Mouse (Mus musculus) c-Kit-positive CD71-positive TER-119-negative erythroid progenitor cells, embryonic 14.5 days (primary cell): ENCODE measurements around the gene Ablim1.

Experiments
- DNase-seq: peaks from one replicate; pipeline ENCODE4 v3.0.0-alpha.2; 2013; ENCODE audit warnings: low read depth

Ablim1 gene

DNA sequence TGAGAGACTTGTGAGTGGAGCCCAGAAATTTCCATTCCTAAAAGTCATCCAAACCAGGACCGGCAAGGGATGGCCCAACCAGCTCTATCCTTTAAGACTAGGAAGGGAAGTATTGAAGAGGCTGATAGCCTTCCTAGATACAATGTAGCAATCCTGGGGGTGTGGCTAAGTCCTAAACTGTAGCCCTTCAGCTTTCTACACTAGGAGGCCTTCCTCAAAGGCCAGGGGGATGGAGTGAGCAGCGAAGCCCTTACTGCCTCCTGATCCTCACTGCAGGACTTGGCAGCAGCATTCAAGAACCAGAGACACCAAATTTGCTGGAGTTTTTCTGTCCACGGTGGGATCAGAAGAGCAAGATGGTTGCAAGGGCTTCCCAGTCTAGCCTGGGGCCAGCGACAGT lies 97.6 kb downstream of the Ablim1 start:
- DNase-seq = no peak

DNA sequence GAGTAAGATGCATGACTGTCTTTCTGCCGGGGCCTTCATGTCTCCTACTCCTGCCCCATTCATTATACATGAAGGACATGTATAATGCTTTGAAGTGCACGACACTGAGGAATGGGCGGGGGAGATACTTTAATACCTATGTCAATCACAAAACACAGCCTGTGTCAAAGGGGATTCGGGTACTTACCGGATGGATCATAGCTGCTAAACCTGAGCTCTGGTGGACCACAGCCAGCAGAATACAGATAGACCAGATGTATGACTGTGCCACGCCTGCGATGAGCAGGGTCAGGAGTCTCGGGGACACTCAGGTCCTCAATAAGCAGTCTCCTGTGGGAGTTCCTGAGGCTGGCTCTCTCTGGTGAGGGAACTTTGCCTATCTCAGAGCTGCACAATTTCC lies 99.2 kb downstream of the Ablim1 start:
- DNase-seq = no peak

DNA sequence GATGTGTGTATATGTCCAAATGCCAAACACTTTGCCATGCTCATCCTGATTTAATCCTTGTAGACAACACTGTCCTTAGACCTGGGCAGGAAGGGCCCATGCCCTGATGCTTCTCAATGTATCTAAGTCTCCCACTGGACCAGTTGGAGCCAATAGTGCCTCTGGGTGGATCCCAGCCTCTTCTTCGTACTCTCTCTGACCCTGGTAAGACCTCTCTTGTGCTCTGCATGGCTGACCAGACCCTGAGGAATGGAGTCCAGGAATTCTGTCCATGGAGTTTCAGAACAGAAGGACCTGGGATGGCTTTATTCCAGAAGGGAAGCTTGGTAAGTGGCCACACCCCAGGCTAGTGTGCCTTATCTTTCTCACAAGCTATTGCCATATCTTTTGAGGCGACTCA lies 102.3 kb downstream of the Ablim1 start:
- DNase-seq = no peak

DNA sequence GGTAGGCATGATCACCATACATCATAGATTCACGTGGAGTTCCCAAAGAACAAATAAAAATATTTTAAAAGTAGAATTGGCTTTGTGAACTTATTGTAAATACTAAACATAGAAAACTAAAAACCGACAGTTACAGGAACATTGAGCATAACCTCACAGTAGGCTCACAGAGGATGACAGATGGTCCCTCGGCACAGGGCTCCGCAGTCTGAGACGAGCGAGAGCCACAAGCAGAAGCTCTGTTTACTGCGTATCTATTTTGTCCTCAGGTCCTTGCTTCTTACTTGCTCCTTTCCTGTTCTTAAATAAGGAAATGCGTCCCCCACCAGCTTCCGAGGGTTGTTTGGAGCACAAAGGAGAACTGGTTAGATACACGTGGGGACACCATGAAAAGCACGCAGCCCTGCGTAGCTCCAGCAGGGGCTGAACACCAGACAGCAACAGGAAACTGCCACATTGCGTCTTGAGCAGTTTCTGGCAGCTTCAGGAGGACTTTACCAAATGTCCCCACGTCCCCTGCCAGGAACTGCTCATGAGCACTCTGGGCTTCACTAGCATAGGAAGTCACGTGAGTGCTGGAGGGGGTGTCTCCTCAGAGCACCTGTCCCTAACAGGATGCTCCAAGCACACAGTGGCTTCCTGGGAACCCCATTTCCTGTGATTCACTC lies 103.1 kb downstream of the Ablim1 start:
- no peak for DNase-seq

DNA sequence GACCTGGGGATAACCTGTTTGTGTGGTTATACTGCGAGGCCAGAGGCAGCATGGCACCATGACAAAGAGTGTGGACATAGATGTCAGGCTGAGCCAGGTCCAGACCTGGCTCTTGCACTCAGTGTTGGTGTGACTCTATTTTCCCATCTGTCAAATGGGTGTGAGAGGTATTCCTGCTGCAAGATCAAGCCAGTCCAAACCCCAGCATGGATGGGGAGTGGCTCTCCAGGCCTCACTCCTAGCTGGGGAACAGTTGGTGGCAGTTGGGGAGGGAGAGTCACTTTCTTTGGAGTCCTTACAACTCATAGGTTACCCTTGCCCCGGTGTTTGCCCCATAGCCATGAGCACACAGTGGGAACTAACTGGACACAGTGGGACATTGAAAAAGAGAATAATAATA lies 103.8 kb downstream of the Ablim1 start:
- no peak for DNase-seq

DNA sequence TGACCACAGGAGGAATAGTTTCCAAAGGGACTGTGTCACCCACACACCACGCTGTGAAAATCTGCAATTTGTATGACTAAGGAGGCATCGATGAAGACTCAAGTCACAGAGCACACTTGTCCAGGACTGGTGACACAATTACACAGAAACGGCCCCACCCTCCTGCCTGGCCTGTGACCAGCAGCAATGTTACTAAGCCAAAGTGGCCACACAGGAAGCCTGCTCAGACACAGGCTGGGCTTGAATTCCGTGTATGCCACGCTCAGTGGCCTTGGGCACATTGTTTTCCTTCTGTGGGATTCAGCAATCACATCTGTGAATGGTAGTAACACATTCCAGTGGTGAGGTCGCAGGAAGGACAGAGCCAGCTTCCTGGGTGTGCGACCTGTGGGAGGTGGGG lies 110.6 kb downstream of the Ablim1 start:
- DNase-seq = no peak

DNA sequence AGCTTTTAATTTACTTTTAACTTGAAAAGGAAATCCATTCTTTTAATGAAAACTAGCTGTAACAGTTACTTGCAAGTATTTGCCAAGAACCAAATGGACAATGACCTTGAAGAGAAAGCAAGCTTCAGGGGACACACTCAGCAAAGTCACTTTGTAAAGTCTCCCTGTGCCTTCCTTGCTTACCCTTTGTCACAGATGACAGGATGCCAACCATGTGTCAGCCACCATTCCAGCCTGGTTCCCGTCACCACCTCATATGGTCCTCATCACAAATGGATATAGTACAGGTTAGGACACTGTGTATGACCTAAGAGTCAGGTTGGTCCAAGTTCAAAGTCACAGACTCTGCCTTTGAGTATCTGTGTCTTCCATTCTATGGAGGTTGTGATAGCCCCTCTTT lies 112.2 kb downstream of the Ablim1 start:
- no peak for DNase-seq

DNA sequence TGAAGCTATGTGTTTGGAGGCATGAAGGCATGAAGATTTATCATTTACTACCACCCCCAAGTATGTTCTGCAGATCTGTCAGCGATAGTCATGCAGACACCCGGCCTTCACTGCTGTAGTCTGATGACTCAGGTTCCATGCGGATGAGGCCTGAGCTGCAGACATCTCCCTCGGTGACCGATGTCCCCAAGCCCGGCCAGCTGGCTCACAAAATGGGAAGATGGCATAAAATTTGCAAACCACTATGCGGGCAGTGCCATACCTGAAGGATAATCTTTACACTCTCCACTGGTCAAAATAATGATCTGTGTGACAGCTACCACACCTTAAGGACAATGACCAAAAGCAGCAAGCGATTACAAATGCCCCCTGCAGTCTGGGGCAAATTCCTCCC lies 113.6 kb downstream of the Ablim1 start:
- no peak for DNase-seq

DNA sequence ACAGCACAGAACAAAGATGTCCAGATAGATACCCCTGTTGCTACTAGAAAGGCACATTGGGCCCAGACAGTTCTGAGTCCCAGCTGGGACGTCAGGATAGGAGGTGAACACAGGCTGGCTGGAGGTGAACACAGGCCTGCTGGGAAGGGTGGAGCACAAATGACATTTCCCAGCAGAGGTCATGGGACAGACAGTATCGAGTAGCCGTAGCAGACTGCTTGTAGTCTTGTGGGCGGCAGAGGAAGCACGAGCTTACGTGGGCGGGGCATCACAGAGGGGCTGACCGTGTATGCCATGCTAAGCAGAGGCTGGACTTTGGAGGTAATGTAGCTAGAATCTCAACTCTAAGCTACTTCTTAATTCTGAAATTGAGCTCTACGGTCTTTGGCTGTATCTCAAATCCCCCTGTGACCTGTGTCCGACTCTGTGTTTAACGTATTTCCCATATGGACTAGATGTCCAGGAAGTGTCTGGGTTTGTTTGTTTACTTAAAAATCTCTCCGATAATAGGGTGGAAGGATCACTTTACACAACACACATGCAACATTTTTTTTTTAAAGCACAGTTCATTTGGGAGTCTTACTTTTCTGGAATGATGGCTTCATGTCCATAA lies 114.1 kb downstream of the Ablim1 start:
- DNase-seq = no peak

DNA sequence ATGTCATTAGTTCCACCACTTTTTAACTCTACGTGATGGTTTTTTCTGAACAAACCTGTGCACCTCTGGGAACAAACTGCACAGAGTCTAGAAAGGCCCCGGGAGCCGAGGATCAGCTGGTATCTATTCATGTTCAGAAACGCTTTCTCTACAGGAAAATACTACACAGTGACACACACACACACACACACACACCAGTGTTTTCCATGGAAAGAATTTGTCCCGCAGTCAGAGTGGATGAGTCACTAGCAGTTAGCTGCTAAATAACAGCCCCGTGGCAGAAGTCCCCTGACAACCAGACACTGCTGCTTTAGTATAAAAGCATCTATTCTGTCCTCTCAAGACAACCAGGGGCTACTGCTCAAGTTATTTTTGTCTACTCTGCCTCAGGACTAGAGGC lies 115.4 kb downstream of the Ablim1 start:
- DNase-seq = no peak

DNA sequence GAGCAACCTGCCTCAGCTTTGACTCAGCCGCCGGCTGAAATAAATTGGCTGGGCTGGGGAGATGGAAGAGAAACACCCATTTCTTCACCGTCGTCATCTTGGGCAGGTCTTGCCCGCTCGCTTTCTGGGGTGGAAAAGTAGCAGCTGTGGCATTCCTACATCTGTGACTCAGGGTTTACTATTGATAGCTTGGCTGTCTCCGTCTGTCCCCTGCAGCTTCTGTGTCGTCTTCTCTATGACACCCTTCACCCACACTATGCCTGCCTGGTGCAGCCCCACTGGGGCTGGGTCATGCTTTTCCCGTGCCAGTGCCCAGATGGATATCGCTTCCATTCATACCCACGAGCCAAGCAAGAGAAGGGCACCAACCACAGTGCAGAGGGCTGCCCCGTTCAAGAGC lies 116.2 kb downstream of the Ablim1 start:
- no peak for DNase-seq

DNA sequence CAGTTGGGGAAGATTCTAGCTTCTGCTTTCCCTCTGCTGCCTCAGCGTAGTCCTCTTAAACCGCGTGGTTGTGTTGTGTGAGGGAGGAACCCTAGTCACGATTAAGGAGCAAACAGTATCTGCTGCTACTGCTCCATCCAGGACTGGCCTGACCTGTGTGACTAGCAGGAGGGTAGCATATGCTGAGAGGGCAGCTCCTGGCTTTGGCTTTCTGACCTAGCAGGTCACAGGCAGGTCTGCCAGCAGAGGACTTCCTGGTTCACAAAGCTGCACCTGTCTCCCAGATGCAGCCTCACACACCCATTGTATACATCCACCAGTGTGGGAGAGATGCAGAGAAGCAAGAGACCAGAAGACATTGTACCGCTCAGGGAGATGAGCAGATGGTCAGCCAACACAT lies 116.7 kb downstream of the Ablim1 start:
- DNase-seq = no peak

DNA sequence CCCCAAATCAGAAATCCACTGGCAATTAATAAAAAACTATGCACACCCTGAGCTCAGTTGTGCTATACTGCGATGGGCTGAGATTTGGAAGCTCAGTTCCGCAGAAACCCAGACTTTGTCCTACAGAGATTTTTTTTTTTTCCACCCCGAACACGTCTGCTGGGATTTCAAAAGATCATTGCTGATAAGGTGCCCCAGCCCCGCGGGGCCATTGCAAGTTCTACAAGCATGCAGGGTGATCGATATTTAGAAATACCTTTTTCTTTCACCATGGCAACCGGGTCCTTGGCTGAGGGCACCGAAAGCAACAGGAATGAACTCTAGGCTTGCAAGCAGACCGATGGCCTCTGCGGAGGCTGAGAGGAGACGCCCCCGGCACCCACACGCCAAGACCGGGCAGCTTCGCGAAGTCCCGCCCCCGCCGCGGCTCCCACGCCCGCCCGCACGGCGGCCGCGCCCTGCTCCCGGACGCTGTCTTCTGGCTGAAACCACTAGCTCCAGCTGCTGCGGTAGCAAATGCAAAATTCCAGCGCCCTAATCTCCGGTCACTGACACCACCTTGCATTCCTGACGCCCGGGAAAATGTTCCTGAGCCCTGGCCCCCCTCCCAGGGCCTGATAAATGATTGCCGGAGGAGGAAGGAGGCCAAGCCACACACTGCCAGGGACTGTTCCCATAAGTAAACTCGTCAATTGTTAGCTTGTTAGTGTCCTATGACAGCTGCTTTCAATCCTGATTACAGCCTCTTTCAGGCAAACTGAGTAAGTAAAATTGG lies 117.5 kb downstream of the Ablim1 start:
- no peak for DNase-seq

DNA sequence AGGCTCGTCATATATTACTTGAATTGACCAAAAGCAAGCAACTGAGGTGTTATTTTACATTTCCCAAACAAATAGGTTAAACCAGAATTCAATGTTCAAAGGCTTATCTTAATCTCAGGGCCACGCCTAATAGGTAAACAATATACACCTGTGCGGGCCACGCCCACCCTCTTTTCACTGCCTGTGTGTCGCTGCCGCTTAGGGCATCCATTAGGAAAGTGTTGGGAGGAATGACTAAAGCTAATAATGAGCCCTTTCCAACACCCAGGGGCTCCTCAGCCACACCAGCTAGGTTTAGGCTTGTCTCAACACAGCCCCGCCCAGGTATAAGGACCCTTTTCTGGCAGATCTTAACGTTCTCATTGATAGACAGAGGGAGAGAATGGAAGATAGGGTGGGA lies 118.1 kb downstream of the Ablim1 start:
- DNase-seq = no peak

DNA sequence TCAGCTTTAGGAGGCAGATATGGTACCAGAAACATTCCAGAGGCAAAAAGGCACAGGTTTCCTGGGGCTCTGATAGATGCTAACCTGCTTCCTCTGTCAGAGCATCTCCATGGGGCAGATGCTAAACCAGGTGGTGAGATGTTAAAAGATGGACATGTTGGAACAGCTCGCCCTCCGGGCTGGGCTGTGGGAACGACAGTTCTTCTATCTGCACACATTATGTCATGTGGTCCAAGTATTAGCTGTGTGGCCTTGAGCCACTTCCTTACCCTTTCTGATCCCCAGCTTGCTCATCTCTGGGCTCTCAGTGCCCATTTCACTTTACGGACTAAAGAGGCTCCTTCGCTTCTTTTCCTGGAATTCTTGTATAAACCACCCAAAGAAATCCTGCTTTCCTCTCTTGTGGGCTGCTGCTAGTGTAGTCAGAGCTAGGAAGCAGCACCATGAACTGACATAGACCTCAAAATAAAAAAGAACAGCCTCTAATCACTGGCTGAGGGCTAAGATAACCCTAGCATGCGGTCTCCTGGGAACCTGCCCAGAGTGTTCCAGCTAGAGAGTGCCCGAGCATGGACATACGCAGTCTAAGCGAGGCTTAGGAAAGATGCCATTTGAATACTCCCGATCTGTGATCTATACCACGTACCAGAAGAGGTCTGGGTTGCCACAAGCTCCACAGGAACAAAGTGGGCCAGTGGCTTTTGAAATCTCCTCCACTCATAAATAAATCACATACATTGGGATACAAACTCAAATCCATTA lies 119.4 kb downstream of the Ablim1 start:
- no peak for DNase-seq

DNA sequence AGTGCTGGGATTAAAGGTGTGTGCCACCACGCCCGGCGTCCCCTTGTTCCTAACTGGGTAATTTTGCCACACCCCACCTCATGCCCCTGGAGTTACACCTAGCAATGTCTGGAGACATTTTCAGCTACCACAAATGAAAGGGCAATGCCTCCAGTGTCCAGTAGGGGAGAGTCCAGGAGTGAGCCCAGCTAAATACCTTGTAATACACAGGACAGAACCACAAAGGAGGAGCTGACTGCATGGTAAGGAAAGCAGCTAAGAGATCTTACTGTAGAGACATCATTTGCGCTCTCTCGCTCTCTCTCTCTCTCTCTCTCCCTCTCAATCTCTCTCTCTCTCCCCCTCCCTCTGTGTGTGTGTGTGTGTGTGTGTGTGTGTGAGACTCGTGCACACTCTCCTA lies 120.8 kb downstream of the Ablim1 start:
- peak; percentile 4 for DNase-seq

DNA sequence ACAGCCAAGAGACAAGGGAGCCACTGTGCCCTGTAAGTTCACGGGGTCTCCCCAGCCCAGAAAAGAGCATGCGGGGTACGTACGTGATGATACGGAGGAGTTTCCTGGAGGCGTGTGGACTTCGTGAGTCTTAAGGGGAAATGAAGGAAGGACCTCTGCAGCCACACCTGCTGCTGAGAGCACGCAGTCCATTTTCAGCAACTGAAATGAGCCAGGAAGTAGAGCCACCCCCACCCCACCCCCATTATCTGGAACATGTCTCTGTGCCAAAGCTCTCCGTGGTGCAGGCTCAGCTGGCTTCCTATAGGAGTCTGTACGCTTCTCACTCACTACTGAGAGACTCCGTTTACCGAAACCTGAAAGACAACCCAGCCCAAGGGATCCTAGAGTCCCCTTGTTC lies 121.3 kb downstream of the Ablim1 start:
- DNase-seq = no peak

DNA sequence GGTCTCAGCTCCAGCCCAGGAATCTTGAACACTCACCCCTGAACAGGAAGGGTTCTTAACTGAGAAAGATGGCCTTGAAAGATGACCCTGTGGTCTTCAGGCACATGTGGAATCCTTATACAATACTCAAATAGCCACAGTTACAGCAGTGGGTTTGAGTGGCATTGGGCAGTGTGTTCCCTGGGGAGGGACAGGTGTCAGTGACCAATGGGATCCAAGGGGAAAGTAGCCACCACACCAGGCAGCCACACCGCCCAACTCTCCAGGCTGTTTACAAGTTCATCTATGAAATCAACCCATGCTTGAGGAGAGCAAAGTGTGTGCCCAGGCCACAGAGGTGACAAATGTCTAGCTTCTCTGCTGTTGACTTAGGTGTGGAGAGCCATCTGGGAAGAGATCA lies 123.6 kb downstream of the Ablim1 start:
- DNase-seq = no peak

DNA sequence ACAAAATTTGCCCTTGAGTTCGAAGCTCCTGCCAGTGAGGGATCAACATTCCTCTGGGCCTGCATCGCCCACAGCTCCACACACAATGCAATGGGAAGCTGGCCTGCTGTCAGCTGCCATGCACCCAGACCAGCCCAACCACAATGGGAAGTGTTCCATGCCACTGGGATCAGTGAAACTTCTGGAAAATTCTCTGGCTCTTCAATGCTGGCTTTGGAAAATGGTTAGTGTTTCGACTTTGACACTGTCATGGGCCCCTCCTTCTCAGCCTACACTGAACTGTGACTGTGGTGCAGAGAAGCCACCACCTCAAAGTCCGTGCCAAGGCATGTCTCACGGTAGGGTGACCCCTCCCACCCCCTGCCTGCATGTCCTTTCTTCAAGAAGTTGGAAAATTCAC lies 125.3 kb downstream of the Ablim1 start:
- no peak for DNase-seq

DNA sequence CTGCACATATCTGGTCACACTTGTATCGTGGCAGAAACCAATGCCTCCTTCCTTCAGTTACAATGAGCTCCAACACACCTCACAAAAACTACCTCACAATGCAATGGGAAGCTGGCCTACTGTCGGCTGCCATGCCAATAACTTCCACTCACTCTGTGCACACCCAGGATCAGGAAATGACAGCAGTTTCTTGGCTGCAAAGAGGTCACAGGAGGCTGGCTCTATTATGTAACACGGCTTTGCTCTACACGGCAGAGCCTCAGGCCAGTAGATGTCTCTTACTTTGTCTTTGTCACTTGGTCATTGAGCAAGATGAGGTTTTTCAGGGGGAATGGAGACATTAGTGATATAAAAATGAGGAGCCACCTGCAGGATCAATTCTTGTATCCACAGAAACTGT lies 126.2 kb downstream of the Ablim1 start:
- no peak for DNase-seq

DNA sequence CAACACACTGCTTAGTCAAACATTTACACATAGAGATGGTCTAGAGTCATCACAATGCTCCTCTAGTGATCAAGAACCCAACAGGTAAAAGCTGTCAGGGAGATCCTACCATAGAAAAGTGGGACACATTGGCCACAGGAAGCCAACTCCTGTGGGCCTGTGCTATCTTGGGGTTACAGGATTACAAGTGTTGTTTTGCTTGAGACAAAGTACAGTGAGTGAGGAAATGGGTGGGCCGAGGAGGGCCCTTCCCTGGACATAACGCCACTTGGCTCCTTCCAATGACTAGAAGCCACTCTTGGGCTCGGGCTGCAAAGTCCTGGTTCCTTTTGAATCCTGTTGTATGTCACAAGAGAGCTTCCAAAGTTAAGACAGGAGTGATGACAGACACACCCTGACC lies 129.7 kb downstream of the Ablim1 start:
- DNase-seq = no peak

DNA sequence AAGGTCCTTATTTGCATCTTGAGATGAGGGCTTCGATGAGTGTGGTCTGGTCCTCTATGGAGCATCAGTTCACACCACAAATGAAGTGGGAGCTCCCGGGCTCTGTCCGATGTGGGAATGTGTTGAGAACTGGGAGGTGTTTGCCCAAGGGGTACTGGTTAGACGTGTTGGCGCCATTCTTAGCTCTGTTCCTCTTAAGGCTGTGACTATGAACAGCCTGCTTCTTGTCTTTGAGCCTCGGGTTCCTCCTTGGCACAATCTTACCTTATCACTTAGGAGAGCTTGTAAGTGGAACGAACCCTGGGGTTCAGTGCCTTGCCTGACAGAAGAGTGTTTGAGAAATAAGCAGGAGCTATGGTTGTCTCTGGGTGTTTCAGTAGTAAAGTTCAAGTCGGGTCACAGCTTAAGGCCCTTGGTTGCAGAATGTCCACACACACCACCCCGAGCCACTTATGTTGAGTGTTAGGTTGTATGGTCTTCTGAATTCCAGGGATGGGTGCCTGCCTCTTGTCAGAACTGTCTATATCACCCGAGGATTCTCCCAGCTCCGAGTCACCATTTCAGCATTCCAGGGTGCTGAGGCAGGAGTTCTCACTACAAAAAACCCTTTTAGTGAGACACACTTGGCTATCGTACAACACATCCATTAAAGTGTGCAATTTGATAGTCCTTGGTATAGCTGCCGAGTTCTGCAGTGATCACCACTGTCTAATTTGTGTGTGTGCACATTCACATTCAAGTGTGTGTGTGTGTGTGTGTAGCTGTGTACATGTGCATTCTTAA lies 131.6 kb downstream of the Ablim1 start:
- DNase-seq = no peak
